In the genomic region with DNA sequence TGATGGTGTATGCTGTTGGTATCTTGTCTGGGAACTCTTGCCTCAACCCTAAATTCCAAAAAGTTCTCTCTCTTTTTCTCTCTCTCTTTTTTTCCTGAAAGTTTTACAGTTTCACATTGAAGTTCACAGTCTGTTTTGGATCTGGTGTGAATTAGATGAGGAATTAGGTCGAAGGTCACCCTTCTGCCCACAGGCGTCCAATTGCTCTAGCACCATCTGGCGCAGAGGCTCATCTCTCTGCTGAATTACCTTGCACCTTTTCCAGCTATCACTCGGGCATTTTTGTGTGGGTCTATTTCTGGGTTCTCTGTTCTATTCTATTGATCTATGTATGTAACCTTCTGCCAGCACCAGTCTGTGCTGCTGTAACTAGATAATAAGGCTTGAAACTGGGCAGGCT, we compare ENCODE assay signal across 18 mouse cellular contexts.
DNase-seq lines count a peak whose midpoint lies in the region; ATAC-seq and TF ChIP-seq lines count a peak whose summit lies in the region.
"Had no signal": no experiment of that assay in that cellular context is flagged by ENCODE, and none has a peak within 500 bp of the region (broad histone marks: within the 10 kb centered on the region; RNA-seq: fewer than 3 reads in every experiment).

No protein-coding gene starts in this region.

- whole genome bisulfite sequencing in embryonic facial prominence, embryonic 11.5 days, result 31% methylated on average over 4 of the region's 4 CpGs
- WGBS in embryonic facial prominence, embryonic 10.5 days, result 43% methylated on average over 4 of the region's 4 CpGs
- WGBS in heart, postnatal 0 days, result 51% methylated on average over 4 of the region's 4 CpGs
- 25% methylated on average over 4 of the region's 4 CpGs for WGBS in liver, adult 2 months
- 65% methylated on average over 4 of the region's 4 CpGs for WGBS in liver, embryonic 12.5 days (ENCODE audit: insufficient replicate concordance)

- no peaks in the 10 kb centered on the region for H3K9me3 ChIP-seq in embryonic facial prominence, embryonic 11.5 days (replicated peaks; ENCODE audit: control insufficient read depth, low read length)
- no peaks in the 10 kb centered on the region for H3K9me3 ChIP-seq in embryonic facial prominence, embryonic 10.5 days
- H3K9me3 ChIP-seq in heart, postnatal 0 days (replicated peaks; ENCODE audit: control insufficient read depth, low read length), result no peaks in the 10 kb centered on the region
- H3K9me3 ChIP-seq in liver, embryonic 12.5 days (replicated peaks), result no peaks in the 10 kb centered on the region
- H3K9me3 ChIP-seq: embryonic facial prominence, embryonic 12.5 days; forebrain, embryonic 15.5 days; heart, embryonic 10.5 days; hindbrain, embryonic 15.5 days had no signal

- no peak overlapping the region for H3K9ac ChIP-seq in embryonic facial prominence, embryonic 11.5 days (replicated peaks; ENCODE audit: low read length)
- H3K9ac ChIP-seq in heart, postnatal 0 days (replicated peaks; ENCODE audit: low read depth, low read length), result no peak overlapping the region
- no peak overlapping the region for H3K9ac ChIP-seq in liver, adult 2 months (ENCODE audit: low read depth, low read length)
- no peak overlapping the region for H3K9ac ChIP-seq in liver, embryonic 12.5 days
- H3K9ac ChIP-seq: embryonic facial prominence, embryonic 12.5 days; forebrain, embryonic 15.5 days; hindbrain, embryonic 15.5 days had no signal

- no peak; the same call in 1 of the 2 replicates for TF ChIP-seq CTCF in heart, postnatal 0 days (IDR thresholded peaks at IDR 0.05; ENCODE audit: low read depth)
- peak; percentile 54 for TF ChIP-seq CTCF in liver, adult 2 months (IDR thresholded peaks at IDR 0.05; ENCODE audit: low read depth, low read length)

- no peak overlapping the region for H3K27ac ChIP-seq in embryonic facial prominence, embryonic 11.5 days (replicated peaks; ENCODE audit: low read depth, low read length)
- no peak overlapping the region for H3K27ac ChIP-seq in embryonic facial prominence, embryonic 10.5 days (replicated peaks)
- peak overlapping the region; percentile 27; the same call in 1 of the 2 replicates for H3K27ac ChIP-seq in heart, postnatal 0 days (ENCODE audit: low read depth)
- H3K27ac ChIP-seq in liver, adult 2 months (replicated peaks; ENCODE audit: insufficient read depth, low read depth, low read length), result no peak overlapping the region
- no peak overlapping the region for H3K27ac ChIP-seq in liver, embryonic 12.5 days
- H3K27ac ChIP-seq: embryonic facial prominence, embryonic 12.5 days; forebrain, embryonic 15.5 days; heart, embryonic 10.5 days; hindbrain, embryonic 15.5 days had no signal

- H3K4me3 ChIP-seq in embryonic facial prominence, embryonic 11.5 days (ENCODE audit: low read depth, low read length), result no peak overlapping the region
- H3K4me3 ChIP-seq in embryonic facial prominence, embryonic 10.5 days, result no peak overlapping the region
- no peak overlapping the region for H3K4me3 ChIP-seq in heart, postnatal 0 days (ENCODE audit: low read depth, low read length)
- H3K4me3 ChIP-seq in liver, adult 2 months (ENCODE audit: insufficient read depth, low read depth, low read length), result no peak overlapping the region
- H3K4me3 ChIP-seq in liver, embryonic 12.5 days, result no peak overlapping the region
- H3K4me3 ChIP-seq: embryonic facial prominence, embryonic 12.5 days; forebrain, embryonic 15.5 days; heart, embryonic 10.5 days; hindbrain, embryonic 15.5 days had no signal

- no peak overlapping the region for H3K4me2 ChIP-seq in embryonic facial prominence, embryonic 11.5 days (ENCODE audit: low read depth, low read length)
- no peak overlapping the region for H3K4me2 ChIP-seq in heart, postnatal 0 days (ENCODE audit: low read depth, low read length)
- H3K4me2 ChIP-seq in liver, embryonic 12.5 days, result no peak overlapping the region
- H3K4me2 ChIP-seq: embryonic facial prominence, embryonic 12.5 days; forebrain, embryonic 15.5 days; hindbrain, embryonic 15.5 days had no signal

- H3K79me2 ChIP-seq in liver, adult 2 months (ENCODE audit: control insufficient read depth, insufficient read depth, low read length), result no peaks in the 10 kb centered on the region

- no peak for TF ChIP-seq EP300 in heart, postnatal 0 days (IDR thresholded peaks at IDR 0.05; ENCODE audit: low read depth)

- H3K36me3 ChIP-seq in embryonic facial prominence, embryonic 11.5 days (replicated peaks; ENCODE audit: control insufficient read depth, insufficient read depth, low read depth, low read length), result no peaks in the 10 kb centered on the region
- H3K36me3 ChIP-seq in embryonic facial prominence, embryonic 10.5 days (replicated peaks), result no peaks in the 10 kb centered on the region
- H3K36me3 ChIP-seq in heart, postnatal 0 days (replicated peaks; ENCODE audit: control insufficient read depth, insufficient read depth, low read length), result no peaks in the 10 kb centered on the region
- no peaks in the 10 kb centered on the region for H3K36me3 ChIP-seq in liver, adult 2 months (ENCODE audit: control insufficient read depth, insufficient read depth, low read length)
- no peaks in the 10 kb centered on the region for H3K36me3 ChIP-seq in liver, embryonic 12.5 days
- H3K36me3 ChIP-seq: embryonic facial prominence, embryonic 12.5 days; forebrain, embryonic 15.5 days; heart, embryonic 10.5 days; hindbrain, embryonic 15.5 days had no signal

- no peak for ATAC-seq in embryonic facial prominence, embryonic 11.5 days (replicated peaks; ENCODE audit: insufficient number of reproducible peaks, low FRiP score, low TSS enrichment, low read depth)
- no peak for ATAC-seq in heart, postnatal 0 days (ENCODE audit: insufficient read depth, low read depth)
- ATAC-seq in liver, embryonic 12.5 days, result no peak
- ATAC-seq: forebrain, embryonic 15.5 days; intestine, embryonic 16.5 days had no signal

- no peaks in the 10 kb centered on the region for H3K4me1 ChIP-seq in embryonic facial prominence, embryonic 11.5 days (ENCODE audit: control insufficient read depth, insufficient read depth, low read length)
- H3K4me1 ChIP-seq in embryonic facial prominence, embryonic 10.5 days, result peaks cover 11% of the 10 kb centered on the region
- H3K4me1 ChIP-seq in heart, postnatal 0 days (ENCODE audit: control insufficient read depth, insufficient read depth), result peaks cover 20% of the 10 kb centered on the region; the same call in 1 of the 2 replicates
- H3K4me1 ChIP-seq in liver, adult 2 months (ENCODE audit: control insufficient read depth, insufficient read depth, low read length), result peaks cover 2% of the 10 kb centered on the region; the same call in 1 of the 2 replicates
- peaks cover 15% of the 10 kb centered on the region for H3K4me1 ChIP-seq in liver, embryonic 12.5 days
- H3K4me1 ChIP-seq: embryonic facial prominence, embryonic 12.5 days; forebrain, embryonic 15.5 days; hindbrain, embryonic 15.5 days had no signal

- peak; percentile 40 for DNase-seq in embryonic facial prominence, embryonic 11.5 days (ENCODE audit: low spot score)
- DNase-seq in embryonic facial prominence, embryonic 10.5 days (ENCODE audit: low spot score), result no peak
- no peak for DNase-seq in heart, postnatal 0 days (ENCODE audit: low spot score)
- no peak for DNase-seq in heart, adult 9 months (ENCODE audit: low spot score in 2 of 2)
- DNase-seq in liver, adult 2 months (ENCODE audit: extremely low read depth, low read depth, low spot score), result peak; percentile 58
- DNase-seq in left cerebral cortex, adult 11 months (ENCODE audit: low spot score), result no peak
- DNase-seq: adrenal gland, adult 8-10 months; adrenal gland, postnatal 36 days; cerebellum, adult 2 months; cerebellum, postnatal 10 days; gastrocnemius, postnatal 10 days; heart, postnatal 36 days had no signal

- TF ChIP-seq POLR2A in liver, adult 2 months (IDR thresholded peaks at IDR 0.05; ENCODE audit: extremely low read depth, insufficient read depth, low read length), result no peak

- no peaks in the 10 kb centered on the region for H3K27me3 ChIP-seq in embryonic facial prominence, embryonic 11.5 days (ENCODE audit: control insufficient read depth, insufficient read depth, low read length)
- 0 out of 2 replicates have a peak, but pooled peaks cover 5% of the 10 kb centered on the region for H3K27me3 ChIP-seq in embryonic facial prominence, embryonic 10.5 days (replicated peaks; ENCODE audit: low read depth, poor library complexity, severe bottlenecking)
- H3K27me3 ChIP-seq in heart, postnatal 0 days (ENCODE audit: control insufficient read depth, insufficient read depth, low read length), result no peaks in the 10 kb centered on the region
- H3K27me3 ChIP-seq in liver, adult 2 months (ENCODE audit: control insufficient read depth, insufficient read depth, low read length), result no peaks in the 10 kb centered on the region
- no peaks in the 10 kb centered on the region for H3K27me3 ChIP-seq in liver, embryonic 12.5 days (replicated peaks)
- H3K27me3 ChIP-seq: embryonic facial prominence, embryonic 12.5 days; forebrain, embryonic 15.5 days; hindbrain, embryonic 15.5 days had no signal

Comparison
In these comparisons a context has a peak if more than half of its experiments do, and no peak if none do; other contexts are left out.
1. DNase-seq: peak in embryonic facial prominence, embryonic 11.5 days (single experiment) and liver, adult 2 months (single experiment); none in embryonic facial prominence, embryonic 10.5 days (single experiment), heart, postnatal 0 days (single experiment), heart, adult 9 months (0 of 2) and left cerebral cortex, adult 11 months (single experiment).